Mouse (Mus musculus) embryonic facial prominence, embryonic 10.5 days (tissue): ENCODE results near the gene Gm20547. TPM values are rescaled to one million over a fixed set of nuclear protein-coding genes. Genes with fewer than 3 reads are reported as not detected.

Experiments used
- DNase-seq: peaks from one replicate; pipeline ENCODE4 v3.0.0-alpha.2; 2017; ENCODE audit warnings: low spot score
- H3K27ac ChIP-seq: fragments of 300-500 bp; sonication (generic); replicated peaks from 2 replicates; pipeline ENCODE4 v1.5.1; 2016; ENCODE audit warnings: mild to moderate bottlenecking
- H3K27me3 ChIP-seq: fragments of 300-500 bp; sonication (generic); replicated peaks from 2 replicates; pipeline ENCODE4 v1.6.1; 2016; ENCODE audit warnings: low read depth, mild to moderate bottlenecking; ENCODE audit not compliant: poor library complexity, severe bottlenecking
- H3K36me3 ChIP-seq: fragments of 300-500 bp; sonication (generic); replicated peaks from 2 replicates; pipeline ENCODE4 v1.6.1; 2016; ENCODE audit warnings: mild to moderate bottlenecking, moderate library complexity
- H3K4me1 ChIP-seq: fragments of 300-500 bp; sonication (generic); 2 replicates; pipeline ENCODE4 v1.6.1; 2016
- H3K4me3 ChIP-seq: fragments of 300-500 bp; sonication (generic); 2 replicates; pipeline ENCODE4 v1.5.1; 2016; ENCODE audit warnings: mild to moderate bottlenecking, moderate library complexity
- H3K9me3 ChIP-seq: fragments of 300-500 bp; sonication (generic); 2 replicates; pipeline ENCODE4 v1.6.1; 2016; ENCODE audit warnings: mild to moderate bottlenecking
- WGBS: fragments of 180-500 bp; shearing (Covaris S2); methylation state at CpG from one replicate; pipeline ENCODE4 v1.1.7; 2016; 5-methylcytosine and 5-hydroxymethylcytosine counted together
- microRNA-seq: library from miRNA; unstranded; fragments of <30 nt; microRNA quantifications from one replicate; pipeline ENCODE4, GENCODE M21; 2017
- polyA plus RNA-seq: library from polyadenylated mRNA; unstranded; fragments of >200 nt; fragmentation: Nextera tagmentation; extraction: Ambion mirVana; gene quantifications from 2 replicates; pipeline ENCODE4 v1.2.1, GENCODE M21; 2016

Gm20547 gene
- polyA plus RNA-seq, 1 experiment from 2014 or later: not detected

- H3K27me3 ChIP-seq: no peaks in the 10 kb centered on the region
- WGBS: 66% methylated on average over 3 of the region's 3 CpGs
- no peak overlapping the region for H3K27ac ChIP-seq
- no peak overlapping the region for H3K4me3 ChIP-seq
- no peaks in the 10 kb centered on the region for H3K36me3 ChIP-seq
- no peak for DNase-seq
- 0 out of 2 replicates have a peak, but pooled peaks cover 5% of the 10 kb centered on the region for H3K4me1 ChIP-seq
- H3K9me3 ChIP-seq: peaks cover 10% of the 10 kb centered on the region
These were observed 74.7 kb downstream of the Gm20547 start for GRCm38 (mm10) chr17:34807176-34807575.

Small RNA genes within 50 kb of the gene (microRNA-seq; reads per million reads assigned to microRNA genes)
- gene Mir6970: not detected
- gene Mir6971: 1.8 reads per million
- gene Mir6972: not detected

Other genes with a start within 250 kb of the Gm20547 start
- 16.6 and 17.3 TPM in 2 replicates for gene Fkbpl, start 237.3 kb downstream of the Gm20547 start, polyA plus RNA-seq
- gene Atf6b, start 234.9 kb downstream of the Gm20547 start, polyA plus RNA-seq: 103 and 104 TPM in 2 replicates
- gene Tnxb, start 211.5 kb downstream of the Gm20547 start, polyA plus RNA-seq: 0.03 TPM in 1 of 2 replicates, not detected in the other
- not detected in 2 replicates for gene C4b, start 138.2 kb downstream of the Gm20547 start, polyA plus RNA-seq
- gene Cyp21a1, start 77.5 kb downstream of the Gm20547 start, polyA plus RNA-seq: not detected in 2 replicates
- gene Stk19, start 45.1 kb downstream of the Gm20547 start, polyA plus RNA-seq: 24.6 and 26.4 TPM in 2 replicates
- gene Dxo, start 45.0 kb downstream of the Gm20547 start, polyA plus RNA-seq: 78.1 and 88.8 TPM in 2 replicates
- gene Skiv2l, start 31.8 kb downstream of the Gm20547 start, polyA plus RNA-seq: 57.1 and 57.3 TPM in 2 replicates
- 129 and 144 TPM in 2 replicates for gene Nelfe, start 31.7 kb downstream of the Gm20547 start, polyA plus RNA-seq
- 2.1 and 2.6 TPM in 2 replicates for gene Cfb, start 19.5 kb downstream of the Gm20547 start, polyA plus RNA-seq
- 4.8 and 6.2 TPM in 2 replicates for gene Zbtb12, start 2.6 kb downstream of the Gm20547 start, polyA plus RNA-seq
- gene C2, start 16.2 kb upstream of the Gm20547 start, polyA plus RNA-seq: 0.55 and 1.6 TPM in 2 replicates
- gene Ehmt2, start 16.4 kb upstream of the Gm20547 start, polyA plus RNA-seq: 96.5 and 103 TPM in 2 replicates
- gene Slc44a4, start 32.4 kb upstream of the Gm20547 start, polyA plus RNA-seq: 0.21 and 0.44 TPM in 2 replicates
- gene Neu1, start 49.2 kb upstream of the Gm20547 start, polyA plus RNA-seq: 14.0 and 19.3 TPM in 2 replicates
- gene Hspa1b, start 77.2 kb upstream of the Gm20547 start, polyA plus RNA-seq: 0.13 and 0.15 TPM in 2 replicates
- gene Gm20481, start 87.9 kb upstream of the Gm20547 start, polyA plus RNA-seq: not detected in 2 replicates
- gene Hspa1a, start 90.1 kb upstream of the Gm20547 start, polyA plus RNA-seq: 1.3 and 1.9 TPM in 2 replicates
- 1.1 TPM in 2 replicates for gene Hspa1l, start 90.7 kb upstream of the Gm20547 start, polyA plus RNA-seq
- 339 and 361 TPM in 2 replicates for gene Lsm2, start 99.8 kb upstream of the Gm20547 start, polyA plus RNA-seq
- gene Vars, start 118.9 kb upstream of the Gm20547 start, polyA plus RNA-seq: 197 and 223 TPM in 2 replicates
- gene Vwa7, start 134.5 kb upstream of the Gm20547 start, polyA plus RNA-seq: 0.18 and 0.21 TPM in 2 replicates
- gene Sapcd1, start 146.0 kb upstream of the Gm20547 start, polyA plus RNA-seq: 4.2 and 5.6 TPM in 2 replicates
- 3.9 and 4.4 TPM in 2 replicates for gene Msh5, start 164.7 kb upstream of the Gm20547 start, polyA plus RNA-seq
- 190 and 191 TPM in 2 replicates for gene Clic1, start 167.9 kb upstream of the Gm20547 start, polyA plus RNA-seq
- gene Ddah2, start 177.0 kb upstream of the Gm20547 start, polyA plus RNA-seq: 482 and 503 TPM in 2 replicates
- gene Ly6g6c, start 183.3 kb upstream of the Gm20547 start, polyA plus RNA-seq: 0.31 and 0.35 TPM in 2 replicates
- 0.52 and 0.93 TPM in 2 replicates for gene Mpig6b, start 184.1 kb upstream of the Gm20547 start, polyA plus RNA-seq
- gene Ly6g6e, start 194.9 kb upstream of the Gm20547 start, polyA plus RNA-seq: 0.83 and 1.00 TPM in 2 replicates
- 1.3 TPM in 1 of 2 replicates, not detected in the other for gene Ly6g6d, start 196.0 kb upstream of the Gm20547 start, polyA plus RNA-seq
- gene Ly6g6f, start 203.6 kb upstream of the Gm20547 start, polyA plus RNA-seq: 0.51 and 0.62 TPM in 2 replicates
- gene Abhd16a, start 207.2 kb upstream of the Gm20547 start, polyA plus RNA-seq: 59.4 and 60.0 TPM in 2 replicates
- gene Ly6g5c, start 226.2 kb upstream of the Gm20547 start, polyA plus RNA-seq: not detected in 2 replicates
- 1.5 and 1.6 TPM in 2 replicates for gene Ly6g5b, start 233.4 kb upstream of the Gm20547 start, polyA plus RNA-seq
- 32.5 and 33.3 TPM in 2 replicates for gene Gpank1, start 239.4 kb upstream of the Gm20547 start, polyA plus RNA-seq
- gene Csnk2b, start 240.0 kb upstream of the Gm20547 start, polyA plus RNA-seq: 283 and 288 TPM in 2 replicates
- gene D17H6S53E, start 244.3 kb upstream of the Gm20547 start, polyA plus RNA-seq: 9.6 and 9.7 TPM in 2 replicates